Comparison of ENCODE assay signal across 11 mouse cellular contexts in the genomic region with DNA sequence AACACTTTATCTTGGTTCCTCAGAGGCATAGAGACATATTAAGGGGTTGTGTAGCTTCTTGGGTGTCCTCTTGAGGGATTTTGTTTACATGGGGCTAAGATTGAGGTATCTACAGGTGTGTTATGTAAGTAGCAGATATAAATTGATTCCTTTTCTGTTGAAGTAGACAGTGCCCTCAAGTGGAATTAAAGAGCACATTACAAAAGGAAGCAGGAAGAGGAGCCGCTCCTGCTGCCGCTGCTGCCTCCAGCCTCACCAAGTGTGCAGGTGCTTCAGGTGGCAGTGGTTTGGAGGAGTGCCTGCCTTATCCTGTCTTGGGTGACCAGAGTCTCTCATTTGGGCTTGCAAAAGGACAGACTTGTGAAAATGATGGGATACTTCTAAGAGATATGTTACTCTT. TPM values are rescaled to one million over a fixed set of nuclear protein-coding genes. Genes with fewer than 3 reads are reported as not detected.
DNase-seq lines count a peak whose midpoint lies in the region; ATAC-seq and TF ChIP-seq lines count a peak whose summit lies in the region.
"Had no signal": no experiment of that assay in that cellular context is flagged by ENCODE, and none has a peak within 500 bp of the region (broad histone marks: within the 10 kb centered on the region; RNA-seq: fewer than 3 reads in every experiment).

No protein-coding gene starts in this region.

- TF ChIP-seq EP300 in liver, postnatal 0 days (IDR thresholded peaks at IDR 0.05; ENCODE audit: low read depth) = no peak
- TF ChIP-seq EP300 in stomach, postnatal 0 days (optimal IDR thresholded peaks at IDR 0.05) = no peak

- ATAC-seq in forebrain, embryonic 14.5 days = no peak
- no peak for ATAC-seq in forebrain, embryonic 12.5 days (ENCODE audit: low FRiP score)
- ATAC-seq in liver, postnatal 0 days = no peak
- no peak for ATAC-seq in liver, embryonic 12.5 days
- ATAC-seq in stomach, postnatal 0 days (ENCODE audit: low FRiP score, low TSS enrichment) = no peak

- peaks cover 7% of the 10 kb centered on the region; the same call in 1 of the 2 replicates for H3K4me1 ChIP-seq in forebrain, embryonic 14.5 days (ENCODE audit: control insufficient read depth, insufficient read depth, low read length)
- peaks cover 8% of the 10 kb centered on the region for H3K4me1 ChIP-seq in forebrain, embryonic 12.5 days
- peaks cover 6% of the 10 kb centered on the region; the same call in 1 of the 2 replicates for H3K4me1 ChIP-seq in liver, postnatal 0 days (ENCODE audit: insufficient read depth)
- peaks cover 8% of the 10 kb centered on the region for H3K4me1 ChIP-seq in liver, embryonic 12.5 days
- no peaks in the 10 kb centered on the region for H3K4me1 ChIP-seq in stomach, postnatal 0 days (replicated peaks; ENCODE audit: control insufficient read depth, insufficient read depth)

- DNase-seq in forebrain, embryonic 14.5 days (ENCODE audit: low spot score) = peak; percentile 29
- DNase-seq in liver, postnatal 0 days = no peak
- peak; percentile 39 for DNase-seq in cerebellum, adult 8-10 months
- DNase-seq in stomach, postnatal 0 days (ENCODE audit: low spot score) = no peak
- no peak for DNase-seq in urinary bladder, postnatal 25 days (ENCODE audit: low spot score)
- DNase-seq in neural tube, embryonic 10.5 days (ENCODE audit: extremely low spot score, low spot score) = no peak

- no peaks in the 10 kb centered on the region for H3K36me3 ChIP-seq in forebrain, embryonic 14.5 days (ENCODE audit: control insufficient read depth, insufficient read depth, low read length)
- no peaks in the 10 kb centered on the region for H3K36me3 ChIP-seq in forebrain, embryonic 12.5 days (replicated peaks)
- no peaks in the 10 kb centered on the region for H3K36me3 ChIP-seq in liver, postnatal 0 days (replicated peaks; ENCODE audit: insufficient read depth, low read length)
- no peaks in the 10 kb centered on the region for H3K36me3 ChIP-seq in liver, embryonic 12.5 days
- H3K36me3 ChIP-seq in stomach, postnatal 0 days (ENCODE audit: control insufficient read depth, insufficient read depth, low read length) = no peaks in the 10 kb centered on the region
- H3K36me3 ChIP-seq: hindbrain, embryonic 13.5 days; limb, embryonic 13.5 days had no signal

- WGBS in forebrain, embryonic 14.5 days = 33% methylated on average over 2 of the region's 2 CpGs
- WGBS in forebrain, embryonic 12.5 days = 36% methylated on average over 2 of the region's 2 CpGs
- WGBS in liver, postnatal 0 days (ENCODE audit: insufficient replicate concordance) = 16% methylated on average over 2 of the region's 2 CpGs
- 41% methylated on average over 2 of the region's 2 CpGs for WGBS in liver, embryonic 12.5 days (ENCODE audit: insufficient replicate concordance)
- 29% methylated on average over 2 of the region's 2 CpGs for WGBS in stomach, postnatal 0 days

- H3K4me3 ChIP-seq in forebrain, embryonic 14.5 days (ENCODE audit: low read depth, low read length) = no peak overlapping the region
- H3K4me3 ChIP-seq in forebrain, embryonic 12.5 days (replicated peaks) = no peak overlapping the region
- H3K4me3 ChIP-seq in liver, postnatal 0 days (ENCODE audit: low read depth, low read length) = no peak overlapping the region
- no peak overlapping the region for H3K4me3 ChIP-seq in liver, embryonic 12.5 days
- H3K4me3 ChIP-seq in stomach, postnatal 0 days (ENCODE audit: low read depth, low read length) = no peak overlapping the region
- H3K4me3 ChIP-seq: hindbrain, embryonic 13.5 days; limb, embryonic 13.5 days; myocyte had no signal

- peak; percentile 65 for TF ChIP-seq CTCF in liver, postnatal 0 days (IDR thresholded peaks at IDR 0.05; ENCODE audit: low read depth)
- TF ChIP-seq CTCF in stomach, postnatal 0 days (IDR thresholded peaks at IDR 0.05; ENCODE audit: low read depth) = peak; percentile 72

- no peak overlapping the region for H3K9ac ChIP-seq in forebrain, embryonic 14.5 days (ENCODE audit: low read length)
- no peak overlapping the region for H3K9ac ChIP-seq in forebrain, embryonic 12.5 days
- no peak overlapping the region for H3K9ac ChIP-seq in liver, postnatal 0 days (replicated peaks)
- H3K9ac ChIP-seq in liver, embryonic 12.5 days = no peak overlapping the region
- H3K9ac ChIP-seq in stomach, postnatal 0 days (ENCODE audit: low read length) = no peak overlapping the region
- H3K9ac ChIP-seq: hindbrain, embryonic 13.5 days; limb, embryonic 13.5 days had no signal

- no peaks in the 10 kb centered on the region for H3K9me3 ChIP-seq in forebrain, embryonic 14.5 days (replicated peaks; ENCODE audit: control insufficient read depth, low read length)
- H3K9me3 ChIP-seq in forebrain, embryonic 12.5 days = no peaks in the 10 kb centered on the region
- no peaks in the 10 kb centered on the region for H3K9me3 ChIP-seq in liver, postnatal 0 days (ENCODE audit: low read length)
- H3K9me3 ChIP-seq in liver, embryonic 12.5 days (replicated peaks) = no peaks in the 10 kb centered on the region
- no peaks in the 10 kb centered on the region for H3K9me3 ChIP-seq in stomach, postnatal 0 days (ENCODE audit: control insufficient read depth, low read length)
- H3K9me3 ChIP-seq: hindbrain, embryonic 13.5 days; limb, embryonic 13.5 days had no signal

- no peak overlapping the region for H3K27ac ChIP-seq in forebrain, embryonic 14.5 days (ENCODE audit: low read depth, low read length)
- H3K27ac ChIP-seq in forebrain, embryonic 12.5 days = no peak overlapping the region
- H3K27ac ChIP-seq in liver, postnatal 0 days (ENCODE audit: low read depth) = no peak overlapping the region
- no peak overlapping the region for H3K27ac ChIP-seq in liver, embryonic 12.5 days
- no peak overlapping the region for H3K27ac ChIP-seq in stomach, postnatal 0 days (replicated peaks)
- H3K27ac ChIP-seq: hindbrain, embryonic 13.5 days; limb, embryonic 13.5 days had no signal

- H3K4me2 ChIP-seq in forebrain, embryonic 14.5 days (ENCODE audit: low read length) = no peak overlapping the region
- H3K4me2 ChIP-seq in forebrain, embryonic 12.5 days = no peak overlapping the region
- no peak overlapping the region for H3K4me2 ChIP-seq in liver, postnatal 0 days (ENCODE audit: low read depth, low read length)
- no peak overlapping the region for H3K4me2 ChIP-seq in liver, embryonic 12.5 days
- no peak overlapping the region for H3K4me2 ChIP-seq in stomach, postnatal 0 days (replicated peaks; ENCODE audit: low read depth)
- H3K4me2 ChIP-seq: hindbrain, embryonic 13.5 days; limb, embryonic 13.5 days had no signal

- no peaks in the 10 kb centered on the region for H3K27me3 ChIP-seq in forebrain, embryonic 14.5 days (replicated peaks; ENCODE audit: control insufficient read depth, insufficient read depth, low read length)
- no peaks in the 10 kb centered on the region for H3K27me3 ChIP-seq in forebrain, embryonic 12.5 days
- H3K27me3 ChIP-seq in liver, postnatal 0 days (ENCODE audit: insufficient read depth, low read length) = no peaks in the 10 kb centered on the region
- H3K27me3 ChIP-seq in liver, embryonic 12.5 days (replicated peaks) = no peaks in the 10 kb centered on the region
- H3K27me3 ChIP-seq in stomach, postnatal 0 days (ENCODE audit: control insufficient read depth, insufficient read depth, low read length) = no peaks in the 10 kb centered on the region
- H3K27me3 ChIP-seq: hindbrain, embryonic 13.5 days; limb, embryonic 13.5 days had no signal

RNA-seq across cellular contexts. Expression of a gene that starts 4.8 kb away (rescaled TPM):
- 11.4 and 16.5 TPM in 2 replicates for polyA plus RNA-seq in forebrain, embryonic 14.5 days (2014; fragmentation: Nextera tagmentation; extraction: Ambion mirVana)
- polyA plus RNA-seq in forebrain, embryonic 12.5 days (2016; fragmentation: Nextera tagmentation; extraction: Ambion mirVana) = 14.9 and 15.3 TPM in 2 replicates
- polyA plus RNA-seq in liver, postnatal 0 days (2015; fragmentation: Nextera tagmentation; extraction: Ambion mirVana) = 3.7 and 4.6 TPM in 2 replicates
- polyA plus RNA-seq in liver, embryonic 12.5 days (2016; fragmentation: Nextera tagmentation; extraction: Ambion mirVana) = 7.7 and 8.2 TPM in 2 replicates
- polyA plus RNA-seq in stomach, postnatal 0 days (2015; fragmentation: Nextera tagmentation; extraction: Ambion mirVana) = 6.9 and 7.4 TPM in 2 replicates

RNA-seq across cellular contexts. Expression of a gene that starts 54.5 kb away (rescaled TPM):
- 0.09 and 0.11 TPM in 2 replicates for polyA plus RNA-seq in forebrain, embryonic 14.5 days (2014; fragmentation: Nextera tagmentation; extraction: Ambion mirVana)
- 0.11 and 0.13 TPM in 2 replicates for polyA plus RNA-seq in forebrain, embryonic 12.5 days (2016; fragmentation: Nextera tagmentation; extraction: Ambion mirVana)
- 0.07 and 0.08 TPM in 2 replicates for polyA plus RNA-seq in liver, postnatal 0 days (2015; fragmentation: Nextera tagmentation; extraction: Ambion mirVana)
- polyA plus RNA-seq in liver, embryonic 12.5 days (2016; fragmentation: Nextera tagmentation; extraction: Ambion mirVana) = 0.05 and 0.06 TPM in 2 replicates
- 0.12 and 0.15 TPM in 2 replicates for polyA plus RNA-seq in stomach, postnatal 0 days (2015; fragmentation: Nextera tagmentation; extraction: Ambion mirVana)

Comparison
In these comparisons a context has a peak if more than half of its experiments do, and no peak if none do; other contexts are left out.
1. DNase-seq: peak in forebrain, embryonic 14.5 days (single experiment) and cerebellum, adult 8-10 months (single experiment); none in liver, postnatal 0 days (single experiment), stomach, postnatal 0 days (single experiment), urinary bladder, postnatal 25 days (single experiment) and neural tube, embryonic 10.5 days (single experiment).